Mouse (Mus musculus): ENCODE measurements at regions not wholly inside any gene's neighbourhood (a gene's known extent, or its start where the extent isn't known, plus 50 kb on each side); places are given as distances from the start of the nearest gene placed in this dataset.

- no peak overlapping the region for H3K4me3 ChIP-seq (replicated peaks; ENCODE audit: insufficient read depth, low read depth, low read length)
- H3K4me1 ChIP-seq (ENCODE audit: control insufficient read depth, insufficient read depth, low read length), result no peaks in the 10 kb centered on the region
- H3K27ac ChIP-seq (ENCODE audit: insufficient read depth, low read length), result no peak overlapping the region
- H3K27me3 ChIP-seq (ENCODE audit: control insufficient read depth, insufficient read depth, low read length), result no peaks in the 10 kb centered on the region
- WGBS, result 75% methylated on average over 30 of the region's 30 CpGs
- no peak for TF ChIP-seq POLR2A (IDR thresholded peaks at IDR 0.05; ENCODE audit: borderline replicate concordance, insufficient read depth, low read length)
- no peak for TF ChIP-seq CTCF (IDR thresholded peaks at IDR 0.05; ENCODE audit: borderline replicate concordance, insufficient read depth, low read depth, low read length)
- no peak for DNase-seq
Measured at GRCm38 (mm10) chr8:26226612-26227528, 107.5 kb downstream of the Gm45692 start.

- no peaks in the 10 kb centered on the region for H3K27me3 ChIP-seq (ENCODE audit: control insufficient read depth, insufficient read depth, low read length)
- no peak for TF ChIP-seq CTCF (IDR thresholded peaks at IDR 0.05; ENCODE audit: borderline replicate concordance, insufficient read depth, low read depth, low read length)
- no peak for TF ChIP-seq POLR2A (IDR thresholded peaks at IDR 0.05; ENCODE audit: borderline replicate concordance, insufficient read depth, low read length)
- DNase-seq, result peak in 1 of 2 experiments; percentile 2
- 61% methylated on average over 5 of the region's 5 CpGs for whole genome bisulfite sequencing
- H3K4me3 ChIP-seq (replicated peaks; ENCODE audit: insufficient read depth, low read depth, low read length), result no peak overlapping the region
- no peak overlapping the region for H3K27ac ChIP-seq (ENCODE audit: insufficient read depth, low read length)
- H3K4me1 ChIP-seq (ENCODE audit: control insufficient read depth, insufficient read depth, low read length), result no peaks in the 10 kb centered on the region
Measured at GRCm38 (mm10) chr8:26227529-26227895, 108.2 kb downstream of the Gm45692 start.

GRCm38 (mm10) chr8:26229548-26229947 is 110.2 kb downstream of the Gm45692 start:
- Histone ChIP-seq H3K27me3 (ENCODE audit: control insufficient read depth, insufficient read depth, low read length) (no peaks in the 10 kb centered on the region), H3K27ac (ENCODE audit: insufficient read depth, low read length) (no peak overlapping the region), H3K4me3 (replicated peaks; ENCODE audit: insufficient read depth, low read depth, low read length) (no peak overlapping the region), H3K4me1 (ENCODE audit: control insufficient read depth, insufficient read depth, low read length) (no peaks in the 10 kb centered on the region)
- WGBS, result 80% methylated on average over 8 of the region's 8 CpGs
- no peak for DNase-seq
- TF ChIP-seq POLR2A (IDR thresholded peaks at IDR 0.05; ENCODE audit: borderline replicate concordance, insufficient read depth, low read length) (no peak), CTCF (IDR thresholded peaks at IDR 0.05; ENCODE audit: borderline replicate concordance, insufficient read depth, low read depth, low read length) (no peak)

- Histone ChIP-seq H3K27me3 (ENCODE audit: control insufficient read depth, insufficient read depth, low read length) (no peaks in the 10 kb centered on the region), H3K27ac (ENCODE audit: insufficient read depth, low read length) (no peak overlapping the region), H3K4me1 (ENCODE audit: control insufficient read depth, insufficient read depth, low read length) (no peaks in the 10 kb centered on the region), H3K4me3 (replicated peaks; ENCODE audit: insufficient read depth, low read depth, low read length) (no peak overlapping the region)
- DNase-seq, result no peak
- WGBS, result 94% methylated on average over 2 of the region's 2 CpGs
- TF ChIP-seq POLR2A (IDR thresholded peaks at IDR 0.05; ENCODE audit: borderline replicate concordance, insufficient read depth, low read length) (no peak), CTCF (IDR thresholded peaks at IDR 0.05; ENCODE audit: borderline replicate concordance, insufficient read depth, low read depth, low read length) (no peak)
Measured at GRCm38 (mm10) chr8:26239075-26239474, 119.7 kb downstream of the Gm45692 start.

GRCm38 (mm10) chr8:26239604-26240003 is 120.3 kb downstream of the Gm45692 start:
- 82% methylated on average over 4 of the region's 4 CpGs for WGBS
- no peaks in the 10 kb centered on the region for H3K4me1 ChIP-seq (ENCODE audit: control insufficient read depth, insufficient read depth, low read length)
- H3K4me3 ChIP-seq (replicated peaks; ENCODE audit: insufficient read depth, low read depth, low read length), result no peak overlapping the region
- H3K27me3 ChIP-seq (ENCODE audit: control insufficient read depth, insufficient read depth, low read length), result no peaks in the 10 kb centered on the region
- no peak for TF ChIP-seq CTCF (IDR thresholded peaks at IDR 0.05; ENCODE audit: borderline replicate concordance, insufficient read depth, low read depth, low read length)
- TF ChIP-seq POLR2A (IDR thresholded peaks at IDR 0.05; ENCODE audit: borderline replicate concordance, insufficient read depth, low read length), result no peak
- DNase-seq, result no peak
- H3K27ac ChIP-seq (ENCODE audit: insufficient read depth, low read length), result no peak overlapping the region

- Histone ChIP-seq H3K27me3 (ENCODE audit: control insufficient read depth, insufficient read depth, low read length) (no peaks in the 10 kb centered on the region), H3K4me3 (replicated peaks; ENCODE audit: insufficient read depth, low read depth, low read length) (no peak overlapping the region), H3K27ac (ENCODE audit: insufficient read depth, low read length) (no peak overlapping the region), H3K4me1 (ENCODE audit: control insufficient read depth, insufficient read depth, low read length) (no peaks in the 10 kb centered on the region)
- TF ChIP-seq POLR2A (IDR thresholded peaks at IDR 0.05; ENCODE audit: borderline replicate concordance, insufficient read depth, low read length) (no peak), CTCF (IDR thresholded peaks at IDR 0.05; ENCODE audit: borderline replicate concordance, insufficient read depth, low read depth, low read length) (no peak)
- no peak for DNase-seq
- 38% methylated on average over 4 of the region's 4 CpGs for WGBS
Measured at GRCm38 (mm10) chr8:26243743-26244142, 124.4 kb downstream of the Gm45692 start.

GRCm38 (mm10) chr8:26244308-26244707 is 125.0 kb downstream of the Gm45692 start:
- Histone ChIP-seq H3K27ac (ENCODE audit: insufficient read depth, low read length) (no peak overlapping the region), H3K4me1 (ENCODE audit: control insufficient read depth, insufficient read depth, low read length) (no peaks in the 10 kb centered on the region), H3K4me3 (replicated peaks; ENCODE audit: insufficient read depth, low read depth, low read length) (no peak overlapping the region), H3K27me3 (ENCODE audit: control insufficient read depth, insufficient read depth, low read length) (no peaks in the 10 kb centered on the region)
- no peak for DNase-seq
- 77% methylated on average over 5 of the region's 5 CpGs for WGBS
- no peak for TF ChIP-seq POLR2A (IDR thresholded peaks at IDR 0.05; ENCODE audit: borderline replicate concordance, insufficient read depth, low read length)
- TF ChIP-seq CTCF (IDR thresholded peaks at IDR 0.05; ENCODE audit: borderline replicate concordance, insufficient read depth, low read depth, low read length), result no peak

- H3K27me3 ChIP-seq (ENCODE audit: control insufficient read depth, insufficient read depth, low read length), result no peaks in the 10 kb centered on the region
- WGBS, result 13% methylated on average over 6 of the region's 6 CpGs
- H3K4me3 ChIP-seq (replicated peaks; ENCODE audit: insufficient read depth, low read depth, low read length), result no peak overlapping the region
- no peak overlapping the region for H3K27ac ChIP-seq (ENCODE audit: insufficient read depth, low read length)
- no peaks in the 10 kb centered on the region for H3K4me1 ChIP-seq (ENCODE audit: control insufficient read depth, insufficient read depth, low read length)
- TF ChIP-seq CTCF (IDR thresholded peaks at IDR 0.05; ENCODE audit: borderline replicate concordance, insufficient read depth, low read depth, low read length) (no peak), POLR2A (IDR thresholded peaks at IDR 0.05; ENCODE audit: borderline replicate concordance, insufficient read depth, low read length) (no peak)
- no peak for DNase-seq
Measured at GRCm38 (mm10) chr8:26255191-26255669, 135.9 kb downstream of the Gm45692 start.

Data from cerebellum, adult 2 months (tissue).